Mouse (Mus musculus) leukemia stem cell, adult 10-12 weeks (primary cell): ENCODE data around the gene Mlana. TPM values are rescaled to one million over a fixed set of nuclear protein-coding genes. Genes with fewer than 3 reads are reported as not detected.

Source experiments
- polyA plus RNA-seq: library from polyadenylated mRNA; stranded (reverse); fragments of >175 nt; gene quantifications from 2 replicates; pipeline ENCODE4 v1.2.3, GENCODE M21; 2012; ENCODE audit warnings: low replicate concordance

Gene Mlana
- polyA plus RNA-seq, result 0.26 TPM in 1 of 2 replicates, not detected in the other

GRCm38 (mm10) chr19:29697245-29697874 is at the start of gene Mlana:
TSS of gene Mlana (plus strand) at chr19:29697824.

Other genes with a start within 250 kb of the Mlana start
- gene Ric1, start 175.5 kb upstream of the Mlana start, polyA plus RNA-seq, result 5.3 and 9.1 TPM in 2 replicates
- gene Ermp1, start 49.4 kb upstream of the Mlana start, polyA plus RNA-seq, result 13.3 and 13.9 TPM in 2 replicates
- 0.84 and 1.8 TPM in 2 replicates for gene 9930021J03Rik, start 108.2 kb downstream of the Mlana start, polyA plus RNA-seq
- gene Ranbp6, start 115.2 kb downstream of the Mlana start, polyA plus RNA-seq, result 0.12 and 2.0 TPM in 2 replicates
- gene Il33, start 227.3 kb downstream of the Mlana start, polyA plus RNA-seq, result 0.09 and 0.38 TPM in 2 replicates